Mouse (Mus musculus) liver, embryonic 11.5 days (tissue): ENCODE measurements at regions not wholly inside any gene's neighbourhood (a gene's known extent, or its start where the extent isn't known, plus 50 kb on each side); places are given as distances from the start of the nearest gene placed in this dataset.

Experiments
- ATAC-seq: fragments of 200-750 bp; cut with Nextera tagmentation; replicated peaks from 2 replicates; pipeline ENCODE4 v1.8.0; 2017; ENCODE audit warnings: moderate number of reproducible peaks, mild to moderate bottlenecking, moderate TSS enrichment, moderate library complexity; ENCODE audit not compliant: low FRiP score
- DNase-seq: peaks from one replicate; pipeline ENCODE4 v3.0.0-alpha.2; 2017; ENCODE audit warnings: low spot score
- H3K27ac ChIP-seq: fragments of 300-500 bp; sonication (generic); 2 replicates; pipeline ENCODE4 v1.5.1; 2014; ENCODE audit warnings: mild to moderate bottlenecking, low read depth, low read length, control low read depth
- H3K27me3 ChIP-seq: fragments of 300-500 bp; sonication (generic); replicated peaks from 2 replicates; pipeline ENCODE4 v1.6.1; 2014; ENCODE audit warnings: low read length, mixed read lengths; ENCODE audit not compliant: control insufficient read depth, insufficient read depth
- H3K36me3 ChIP-seq: fragments of 300-500 bp; sonication (generic); 2 replicates; pipeline ENCODE4 v1.6.1; 2014; ENCODE audit warnings: mild to moderate bottlenecking, low read length, moderate library complexity, mixed read lengths; ENCODE audit not compliant: control insufficient read depth, insufficient read depth
- H3K4me1 ChIP-seq: fragments of 300-500 bp; sonication (generic); replicated peaks from 2 replicates; pipeline ENCODE4 v1.6.1; 2014; ENCODE audit warnings: low read length, mixed read lengths; ENCODE audit not compliant: control insufficient read depth, insufficient read depth
- H3K4me2 ChIP-seq: fragments of 300-500 bp; sonication (generic); 2 replicates; pipeline ENCODE4 v1.6.1; 2014; ENCODE audit warnings: mild to moderate bottlenecking, control low read depth, moderate library complexity
- H3K4me3 ChIP-seq: fragments of 300-500 bp; sonication (generic); 2 replicates; pipeline ENCODE4 v1.5.1; 2014; ENCODE audit warnings: low read depth, low read length, control low read depth
- H3K9ac ChIP-seq: fragments of 300-500 bp; sonication (generic); 2 replicates; pipeline ENCODE4 v1.6.1; 2014; ENCODE audit warnings: low read depth, low read length, control low read depth
- H3K9me3 ChIP-seq: fragments of 300-500 bp; sonication (generic); 2 replicates; pipeline ENCODE4 v1.6.1; 2016; ENCODE audit warnings: low read length, inconsistent platforms, mixed read lengths; ENCODE audit not compliant: control insufficient read depth
- WGBS: fragments of 180-500 bp; shearing (Covaris S2); extraction: QIAGEN DNeasy Blood & Tissue Kit; methylation state at CpG from one replicate; pipeline ENCODE4 v1.1.7; 2014; 5-methylcytosine and 5-hydroxymethylcytosine counted together

DNA sequence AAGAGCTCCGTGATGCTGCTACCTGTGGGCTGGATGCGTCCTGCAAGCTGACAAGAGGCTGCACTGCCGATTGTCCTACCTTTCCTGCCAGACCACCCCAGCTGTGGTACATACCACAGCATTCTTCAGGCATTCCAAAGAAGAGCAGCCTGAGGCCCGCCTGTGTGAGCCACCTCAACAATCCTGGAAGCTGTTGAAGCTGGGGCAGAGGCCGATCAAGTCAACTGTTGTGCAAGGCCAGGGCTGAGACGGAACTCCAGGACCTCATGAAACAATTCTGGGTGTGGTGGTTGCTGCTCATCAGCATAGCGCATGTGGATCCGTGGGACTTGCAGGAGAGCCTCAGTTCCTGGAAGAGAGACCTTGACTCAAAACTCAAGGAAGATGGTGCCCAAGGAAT, 448.3 kb downstream of the Etnk1 start:
- no peaks in the 10 kb centered on the region for H3K36me3 ChIP-seq
- no peak overlapping the region for H3K27ac ChIP-seq
- H3K4me2 ChIP-seq: no peak overlapping the region
- 73% methylated on average over 8 of the region's 8 CpGs for WGBS
- H3K4me3 ChIP-seq: no peak overlapping the region
- H3K27me3 ChIP-seq: no peaks in the 10 kb centered on the region
- no peak overlapping the region for H3K9ac ChIP-seq
- H3K9me3 ChIP-seq: no peaks in the 10 kb centered on the region
- no peak for DNase-seq
- no peak for ATAC-seq
- no peaks in the 10 kb centered on the region for H3K4me1 ChIP-seq

DNA sequence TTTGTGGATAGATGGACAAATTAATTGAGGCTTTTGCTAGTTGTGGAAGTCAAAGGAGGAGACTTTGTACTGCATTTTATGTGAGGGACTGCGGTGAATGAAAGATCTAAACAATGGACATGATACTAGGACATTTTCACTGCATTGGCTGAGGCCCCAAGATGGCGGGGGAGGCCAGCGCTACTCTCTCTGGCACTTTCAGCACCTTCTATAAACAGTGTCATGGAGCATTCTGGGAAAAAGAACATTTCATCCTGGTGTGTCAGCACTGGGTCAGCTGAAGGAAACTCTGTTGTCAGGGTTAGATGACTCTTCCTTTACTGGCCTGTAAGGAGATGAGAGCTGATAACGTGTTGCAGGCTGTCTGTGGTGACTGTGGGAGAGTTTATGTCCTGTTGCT, 449.4 kb downstream of the Etnk1 start:
- 79% methylated on average over 4 of the region's 4 CpGs for WGBS
- no peaks in the 10 kb centered on the region for H3K9me3 ChIP-seq
- no peak overlapping the region for H3K4me3 ChIP-seq
- no peak overlapping the region for H3K27ac ChIP-seq
- no peak overlapping the region for H3K4me2 ChIP-seq
- no peaks in the 10 kb centered on the region for H3K36me3 ChIP-seq
- DNase-seq: no peak
- H3K9ac ChIP-seq: no peak overlapping the region
- ATAC-seq: no peak
- H3K4me1 ChIP-seq: no peaks in the 10 kb centered on the region
- no peaks in the 10 kb centered on the region for H3K27me3 ChIP-seq

DNA sequence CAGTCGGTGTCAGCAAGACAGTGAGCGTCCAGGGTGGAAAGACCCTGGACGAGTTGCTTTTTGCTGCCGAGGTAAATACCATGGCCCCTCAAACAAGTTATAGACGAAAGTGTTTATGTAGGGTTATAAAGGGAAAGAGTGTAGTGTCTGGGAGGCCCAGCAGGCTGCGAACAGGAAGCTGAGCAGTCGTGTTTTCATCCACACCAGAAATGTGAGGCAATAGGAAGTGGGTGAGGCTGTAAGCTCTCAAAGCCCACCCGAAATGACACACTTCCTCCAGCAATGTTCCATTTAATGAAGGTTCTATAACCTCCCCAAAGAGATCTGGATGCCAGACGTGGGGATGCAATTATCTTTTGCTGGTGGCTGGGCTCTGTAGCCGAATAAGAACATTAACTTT, 451.5 kb downstream of the Etnk1 start:
- H3K27me3 ChIP-seq: no peaks in the 10 kb centered on the region
- no peaks in the 10 kb centered on the region for H3K36me3 ChIP-seq
- no peaks in the 10 kb centered on the region for H3K4me1 ChIP-seq
- DNase-seq (no peak), ATAC-seq (no peak)
- H3K9ac ChIP-seq: no peak overlapping the region
- no peak overlapping the region for H3K4me2 ChIP-seq
- no peak overlapping the region for H3K4me3 ChIP-seq
- no peaks in the 10 kb centered on the region for H3K9me3 ChIP-seq
- 69% methylated on average over 10 of the region's 10 CpGs for WGBS
- no peak overlapping the region for H3K27ac ChIP-seq

DNA sequence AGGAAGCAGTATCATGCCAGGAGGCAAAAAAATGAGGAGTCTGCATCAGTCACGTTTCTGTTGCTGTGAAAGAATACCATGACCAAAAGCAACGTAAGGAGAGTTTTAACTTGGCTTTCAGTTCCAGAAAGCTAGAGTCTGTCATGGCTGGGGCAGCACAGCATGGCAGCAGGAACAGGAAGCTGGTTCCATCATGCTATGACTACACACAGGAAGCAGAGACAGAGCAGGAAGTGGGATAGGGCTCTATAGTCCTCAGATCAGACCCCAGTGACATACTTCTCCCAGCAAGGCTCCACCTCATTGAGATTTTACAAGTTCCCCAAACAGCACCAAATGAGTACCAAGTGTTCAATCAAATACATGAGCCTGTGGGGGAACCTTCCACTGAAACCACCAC, 453.6 kb downstream of the Etnk1 start:
- Histone ChIP-seq H3K9ac (no peak overlapping the region), H3K27me3 (no peaks in the 10 kb centered on the region), H3K4me2 (no peak overlapping the region), H3K36me3 (no peaks in the 10 kb centered on the region), H3K4me3 (no peak overlapping the region), H3K27ac (no peak overlapping the region), H3K4me1 (no peaks in the 10 kb centered on the region), H3K9me3 (no peaks in the 10 kb centered on the region)
- no peak for ATAC-seq
- no peak for DNase-seq
- WGBS: 76% methylated on average over 2 of the region's 2 CpGs

DNA sequence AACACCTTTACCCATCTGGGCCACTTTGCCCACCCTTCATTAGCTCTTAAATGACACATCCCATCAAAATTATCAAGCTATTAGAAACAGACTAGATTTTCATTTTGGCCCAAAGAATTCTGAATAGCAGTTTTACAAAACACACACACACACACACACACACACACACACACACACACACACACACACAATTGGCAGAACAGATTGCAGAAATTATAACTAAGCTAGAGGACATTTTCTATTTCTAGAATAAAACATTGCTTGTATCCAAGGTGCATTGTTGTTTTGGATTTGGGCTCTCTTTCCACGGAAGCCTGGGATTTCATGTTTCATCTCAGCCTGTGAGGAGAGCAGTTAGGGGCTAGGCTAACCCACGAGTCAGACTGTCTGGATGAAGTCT, 455.1 kb downstream of the Etnk1 start:
- no peak for DNase-seq
- 72% methylated on average over 2 of the region's 2 CpGs for WGBS
- Histone ChIP-seq H3K27ac (no peak overlapping the region), H3K4me3 (no peak overlapping the region), H3K9ac (no peak overlapping the region), H3K27me3 (no peaks in the 10 kb centered on the region), H3K4me2 (no peak overlapping the region), H3K4me1 (no peaks in the 10 kb centered on the region), H3K9me3 (no peaks in the 10 kb centered on the region), H3K36me3 (no peaks in the 10 kb centered on the region)
- ATAC-seq: no peak

DNA sequence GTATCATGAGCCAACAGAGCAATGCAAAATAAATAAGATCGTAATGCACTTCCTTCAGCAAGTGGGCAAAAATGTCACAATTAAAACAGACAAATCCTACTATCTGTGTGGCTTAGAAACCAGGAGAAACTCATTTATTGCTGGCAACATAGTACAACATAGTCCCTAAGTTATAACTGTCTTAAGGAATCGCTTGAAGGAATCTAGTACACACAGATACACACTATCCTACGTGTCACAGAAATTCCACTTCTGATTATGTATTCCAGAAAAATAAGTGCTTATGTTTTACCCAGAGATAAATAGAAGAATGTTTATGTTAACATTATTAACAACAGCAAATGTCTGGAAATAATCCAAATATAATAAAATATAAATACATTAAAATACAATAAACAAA, 457.9 kb downstream of the Etnk1 start:
- no peaks in the 10 kb centered on the region for H3K9me3 ChIP-seq
- no peaks in the 10 kb centered on the region for H3K27me3 ChIP-seq
- no peaks in the 10 kb centered on the region for H3K4me1 ChIP-seq
- ATAC-seq (no peak), DNase-seq (no peak)
- H3K36me3 ChIP-seq: no peaks in the 10 kb centered on the region
- no peak overlapping the region for H3K4me2 ChIP-seq
- 83% methylated on average over 3 of the region's 3 CpGs for whole genome bisulfite sequencing
- no peak overlapping the region for H3K4me3 ChIP-seq
- no peak overlapping the region for H3K9ac ChIP-seq
- no peak overlapping the region for H3K27ac ChIP-seq

DNA sequence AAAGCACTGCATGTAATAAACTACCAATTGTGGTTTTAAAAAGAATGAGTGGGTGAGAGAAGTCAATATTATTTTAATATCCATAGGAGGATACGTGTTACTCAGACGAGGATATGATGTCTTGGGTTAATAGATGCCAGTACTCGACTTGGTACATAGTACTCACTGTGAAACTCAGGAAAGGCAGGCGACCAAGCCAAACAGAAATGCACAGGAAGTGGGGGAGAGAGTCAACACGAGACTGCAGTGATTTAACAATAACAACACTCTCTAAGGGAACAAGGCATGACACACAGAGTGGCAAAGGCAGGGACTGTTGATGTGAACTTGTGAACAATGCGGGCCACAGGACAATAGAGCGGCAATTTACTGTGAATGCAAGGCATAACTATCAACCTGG, 464.6 kb downstream of the Etnk1 start:
- 0 out of 2 replicates have a peak, but pooled peaks have one; percentile 24 for ATAC-seq
- Histone ChIP-seq H3K4me2 (no peak overlapping the region), H3K4me1 (no peaks in the 10 kb centered on the region), H3K9me3 (no peaks in the 10 kb centered on the region), H3K27ac (no peak overlapping the region), H3K27me3 (no peaks in the 10 kb centered on the region), H3K36me3 (no peaks in the 10 kb centered on the region), H3K4me3 (no peak overlapping the region), H3K9ac (no peak overlapping the region)
- 72% methylated on average over 7 of the region's 7 CpGs for WGBS
- no peak for DNase-seq

DNA sequence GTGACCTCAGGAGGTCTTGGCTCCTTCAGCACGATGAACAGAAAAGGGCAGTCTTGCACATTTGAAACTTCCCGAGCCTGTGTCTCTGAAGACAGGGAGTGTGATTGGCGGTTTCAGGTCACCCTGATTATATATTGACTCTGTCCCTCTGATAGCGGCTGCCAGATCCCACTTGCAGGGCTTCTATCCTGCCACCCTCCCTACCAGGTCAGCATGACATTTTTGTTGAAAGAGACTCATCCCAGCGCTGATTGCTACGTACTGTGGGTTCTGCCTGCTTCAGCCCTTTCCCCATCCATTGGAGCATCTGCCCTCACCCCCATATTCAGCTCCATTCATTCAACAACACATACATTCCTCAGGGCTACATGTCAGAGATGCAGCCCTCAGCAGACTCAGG, 466.7 kb downstream of the Etnk1 start:
- H3K4me2 ChIP-seq: no peak overlapping the region
- ATAC-seq (0 out of 2 replicates have a peak, but pooled peaks have one; percentile 11), DNase-seq (no peak)
- no peak overlapping the region for H3K27ac ChIP-seq
- H3K27me3 ChIP-seq: no peaks in the 10 kb centered on the region
- H3K9ac ChIP-seq: no peak overlapping the region
- no peaks in the 10 kb centered on the region for H3K36me3 ChIP-seq
- no peaks in the 10 kb centered on the region for H3K4me1 ChIP-seq
- no peak overlapping the region for H3K4me3 ChIP-seq
- WGBS: 67% methylated on average over 6 of the region's 6 CpGs
- no peaks in the 10 kb centered on the region for H3K9me3 ChIP-seq

DNA sequence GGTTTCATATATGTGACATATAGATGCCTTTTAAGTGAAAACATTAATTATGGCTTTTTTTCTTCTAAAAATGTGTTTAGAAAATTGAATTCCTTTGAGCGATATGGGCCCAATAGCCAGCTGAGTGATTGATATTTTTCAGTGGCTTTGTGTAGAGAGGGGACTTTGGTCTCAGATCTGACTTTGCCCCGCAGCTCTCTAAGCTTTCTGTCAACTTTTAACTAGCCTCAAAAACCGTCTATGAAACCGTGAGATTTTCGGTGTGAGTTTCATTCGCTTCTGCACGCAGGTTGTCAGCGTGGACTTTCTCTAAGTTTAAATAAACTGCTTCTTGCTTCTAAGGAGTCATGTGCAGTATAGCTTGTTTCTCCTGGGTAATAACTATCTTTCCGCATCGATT, 467.3 kb downstream of the Etnk1 start:
- no peak overlapping the region for H3K4me2 ChIP-seq
- no peak for DNase-seq
- H3K36me3 ChIP-seq: no peaks in the 10 kb centered on the region
- no peaks in the 10 kb centered on the region for H3K27me3 ChIP-seq
- 83% methylated on average over 10 of the region's 10 CpGs for WGBS
- H3K4me1 ChIP-seq: no peaks in the 10 kb centered on the region
- no peak overlapping the region for H3K9ac ChIP-seq
- peak overlapping the region; percentile 13; the same call in 1 of the 2 replicates for H3K27ac ChIP-seq
- H3K4me3 ChIP-seq: no peak overlapping the region
- H3K9me3 ChIP-seq: no peaks in the 10 kb centered on the region
- no peak for ATAC-seq
